Mouse (Mus musculus): ENCODE results near the gene Iqsec1.
A peak's percentile ranks its signal among the peaks of the same experiment; 100 is the strongest.

- TF ChIP-seq NANOG (IDR thresholded peaks at IDR 0.05; ENCODE audit: borderline replicate concordance, low read length) (no peak), CTCF (conservative IDR thresholded peaks at IDR 0.05; ENCODE audit: low read length) (peak; percentile 95), POU5F1 (IDR thresholded peaks at IDR 0.05; ENCODE audit: borderline replicate concordance, low read length) (no peak)
Measured at GRCm38 (mm10) chr6:90737376-90737775, 251.1 kb downstream of the Iqsec1 start.
